Mouse (Mus musculus): ENCODE results near the gene Rps6kl1.

Rps6kl1 gene

GRCm38 (mm10) chr12:85151002-85151774 is at the start of gene Rps6kl1:
Rps6kl1 (minus strand) TSS chr12:85151264.
- no peak for DNase-seq (ENCODE audit: low read depth)

- no peak for DNase-seq (ENCODE audit: low read depth)
Measured at GRCm38 (mm10) chr12:85199954-85200353, 48.9 kb upstream of the Rps6kl1 start.

- DNase-seq (ENCODE audit: low read depth): no peak
Measured at GRCm38 (mm10) chr12:85197936-85198335, 46.9 kb upstream of the Rps6kl1 start.

GRCm38 (mm10) chr12:85197371-85197770 is 46.3 kb upstream of the Rps6kl1 start:
- DNase-seq (ENCODE audit: low read depth): no peak

- no peak for DNase-seq (ENCODE audit: low read depth)
Measured at GRCm38 (mm10) chr12:85196191-85196590, 45.1 kb upstream of the Rps6kl1 start.

GRCm38 (mm10) chr12:85195086-85195485 is 44.0 kb upstream of the Rps6kl1 start:
- no peak for DNase-seq (ENCODE audit: low read depth)

- no peak for DNase-seq (ENCODE audit: low read depth)
Measured at GRCm38 (mm10) chr12:85194623-85195018, 43.6 kb upstream of the Rps6kl1 start.

- DNase-seq (ENCODE audit: low read depth): no peak
Measured at GRCm38 (mm10) chr12:85193923-85194622, 43.0 kb upstream of the Rps6kl1 start.

GRCm38 (mm10) chr12:85193146-85193545 is 42.1 kb upstream of the Rps6kl1 start:
- DNase-seq (ENCODE audit: low read depth): no peak

GRCm38 (mm10) chr12:85192461-85193108 is 41.5 kb upstream of the Rps6kl1 start:
- peak; percentile 57 for DNase-seq (ENCODE audit: low read depth)

- DNase-seq (ENCODE audit: low read depth): no peak
Measured at GRCm38 (mm10) chr12:85190290-85190689, 39.2 kb upstream of the Rps6kl1 start.

GRCm38 (mm10) chr12:85186361-85186760 is 35.3 kb upstream of the Rps6kl1 start:
- DNase-seq (ENCODE audit: low read depth): no peak

- DNase-seq (ENCODE audit: low read depth): no peak
Measured at GRCm38 (mm10) chr12:85185810-85186209, 34.7 kb upstream of the Rps6kl1 start.

GRCm38 (mm10) chr12:85184118-85184517 is 33.1 kb upstream of the Rps6kl1 start:
- no peak for DNase-seq (ENCODE audit: low read depth)

- no peak for DNase-seq (ENCODE audit: low read depth)
Measured at GRCm38 (mm10) chr12:85182898-85183297, 31.8 kb upstream of the Rps6kl1 start.

GRCm38 (mm10) chr12:85182345-85182643 is 31.2 kb upstream of the Rps6kl1 start:
- no peak for DNase-seq (ENCODE audit: low read depth)

- DNase-seq (ENCODE audit: low read depth): no peak
Measured at GRCm38 (mm10) chr12:85181475-85182344, 30.6 kb upstream of the Rps6kl1 start.

- DNase-seq (ENCODE audit: low read depth): no peak
Measured at GRCm38 (mm10) chr12:85178294-85178693, 27.2 kb upstream of the Rps6kl1 start.

- no peak for DNase-seq (ENCODE audit: low read depth)
Measured at GRCm38 (mm10) chr12:85177740-85178239, 26.7 kb upstream of the Rps6kl1 start, which contains the start of gene Pgf. Pgf (minus strand) TSS chr12:85177790.

- DNase-seq (ENCODE audit: low read depth): no peak
Measured at GRCm38 (mm10) chr12:85176846-85177523, 25.9 kb upstream of the Rps6kl1 start.
